Mouse (Mus musculus) kidney, postnatal 0 days (tissue): ENCODE results near the gene Gpsm2. TPM values are rescaled to one million over a fixed set of nuclear protein-coding genes. Genes with fewer than 3 reads are reported as not detected.
A peak's percentile ranks its signal among the peaks of the same experiment; 100 is the strongest.

ENCODE experiments used
- ATAC-seq: fragments of 200-750 bp; cut with Nextera tagmentation; replicated peaks from 2 replicates; pipeline ENCODE4 v1.8.0; 2017; ENCODE audit warnings: low read depth, moderate number of reproducible peaks, moderate TSS enrichment, moderate library complexity; ENCODE audit not compliant: low FRiP score
- DNase-seq: peaks from one replicate; pipeline ENCODE4 v3.0.0-alpha.2; 2016; ENCODE audit warnings: low spot score
- H3K27ac ChIP-seq: fragments of 300-500 bp; sonication (generic); 2 replicates; pipeline ENCODE4 v1.5.1; 2014; ENCODE audit warnings: mild to moderate bottlenecking
- H3K27me3 ChIP-seq: fragments of 300-500 bp; sonication (generic); 2 replicates; pipeline ENCODE4 v1.6.1; 2014; ENCODE audit warnings: low read length, mixed read lengths; ENCODE audit not compliant: insufficient read depth
- H3K36me3 ChIP-seq: fragments of 300-500 bp; sonication (generic); 2 replicates; pipeline ENCODE4 v1.6.1; 2014; ENCODE audit warnings: low read length, mixed read lengths; ENCODE audit not compliant: insufficient read depth
- H3K4me1 ChIP-seq: fragments of 300-500 bp; sonication (generic); replicated peaks from 2 replicates; pipeline ENCODE4 v1.6.1; 2014; ENCODE audit warnings: antibody characterized with exemption, low read length, mixed read lengths; ENCODE audit not compliant: insufficient read depth
- H3K4me2 ChIP-seq: fragments of 300-500 bp; sonication (generic); 2 replicates; pipeline ENCODE4 v1.6.1; 2014; ENCODE audit warnings: mild to moderate bottlenecking, low read length, moderate library complexity, mixed read lengths
- H3K4me3 ChIP-seq: fragments of 300-500 bp; sonication (generic); replicated peaks from 2 replicates; pipeline ENCODE4 v1.5.1; 2014; ENCODE audit warnings: low read depth, low read length
- H3K9ac ChIP-seq: fragments of 300-500 bp; sonication (generic); 2 replicates; pipeline ENCODE4 v1.6.1; 2014; ENCODE audit warnings: low read depth, low read length
- H3K9me3 ChIP-seq: fragments of 300-500 bp; sonication (generic); replicated peaks from 2 replicates; pipeline ENCODE4 v1.6.1; 2016; ENCODE audit warnings: low read length, inconsistent platforms, mixed read lengths
- CTCF ChIP-seq: IDR thresholded peaks from 2 replicates; pipeline ENCODE4 v1.5.1; 2016; ENCODE audit warnings: antibody characterized with exemption, low read depth, mild to moderate bottlenecking, moderate library complexity
- WGBS: fragments of 180-500 bp; shearing (Covaris S2); extraction: QIAGEN DNeasy Blood & Tissue Kit; methylation state at CpG from one replicate; pipeline ENCODE4 v1.1.7; 2014; 5-methylcytosine and 5-hydroxymethylcytosine counted together
- polyA plus RNA-seq: library from polyadenylated mRNA; unstranded; fragments of >200 nt; fragmentation: Nextera tagmentation; extraction: Ambion mirVana; gene quantifications from 2 replicates; pipeline ENCODE4 v1.2.1, GENCODE M21; 2015

Gene Gpsm2
- polyA plus RNA-seq, 1 experiment from 2014 or later, result 26.7 TPM

- Histone ChIP-seq H3K9me3 (no peaks in the 10 kb centered on the region), H3K9ac (no peak overlapping the region), H3K4me3 (no peak overlapping the region), H3K4me1 (no peaks in the 10 kb centered on the region), H3K36me3 (no peaks in the 10 kb centered on the region), H3K27me3 (0 out of 2 replicates have a peak, but pooled peaks cover 4% of the 10 kb centered on the region), H3K4me2 (no peak overlapping the region), H3K27ac (no peak overlapping the region)
- no peak for TF ChIP-seq CTCF
- WGBS, result 83% methylated on average over 2 of the region's 2 CpGs
- no peak for DNase-seq
- ATAC-seq, result no peak
Observed at GRCm38 (mm10) chr3:108755542-108755941, 33.4 kb upstream of the Gpsm2 start.

- H3K4me1 ChIP-seq, result no peaks in the 10 kb centered on the region
- 0 out of 2 replicates have a peak, but pooled peaks cover 4% of the 10 kb centered on the region for H3K27me3 ChIP-seq
- ATAC-seq (no peak), DNase-seq (no peak)
- no peak for TF ChIP-seq CTCF
- no peaks in the 10 kb centered on the region for H3K9me3 ChIP-seq
- no peak overlapping the region for H3K9ac ChIP-seq
- WGBS, result 83% methylated on average over 1 of the region's 1 CpGs
- no peak overlapping the region for H3K4me3 ChIP-seq
- no peak overlapping the region for H3K27ac ChIP-seq
- no peaks in the 10 kb centered on the region for H3K36me3 ChIP-seq
- H3K4me2 ChIP-seq, result no peak overlapping the region
Observed at GRCm38 (mm10) chr3:108754541-108754940, 32.4 kb upstream of the Gpsm2 start.

- Histone ChIP-seq H3K4me2 (no peak overlapping the region), H3K4me1 (no peaks in the 10 kb centered on the region), H3K4me3 (no peak overlapping the region), H3K9me3 (no peaks in the 10 kb centered on the region), H3K27ac (no peak overlapping the region), H3K9ac (no peak overlapping the region), H3K27me3 (no peaks in the 10 kb centered on the region), H3K36me3 (no peaks in the 10 kb centered on the region)
- no peak for TF ChIP-seq CTCF
- 86% methylated on average over 6 of the region's 6 CpGs for WGBS
- DNase-seq (no peak), ATAC-seq (no peak)
Observed at GRCm38 (mm10) chr3:108751691-108752090, 29.6 kb upstream of the Gpsm2 start.

GRCm38 (mm10) chr3:108751061-108751460 lies 29.0 kb upstream of the Gpsm2 start:
- no peak overlapping the region for H3K9ac ChIP-seq
- no peak overlapping the region for H3K27ac ChIP-seq
- no peak overlapping the region for H3K4me3 ChIP-seq
- DNase-seq, result peak; percentile 27
- 48% methylated on average over 6 of the region's 6 CpGs for WGBS
- ATAC-seq, result no peak
- TF ChIP-seq CTCF, result no peak
- H3K9me3 ChIP-seq, result no peaks in the 10 kb centered on the region
- H3K4me2 ChIP-seq, result no peak overlapping the region
- no peaks in the 10 kb centered on the region for H3K4me1 ChIP-seq
- H3K27me3 ChIP-seq, result no peaks in the 10 kb centered on the region
- H3K36me3 ChIP-seq, result no peaks in the 10 kb centered on the region

- Histone ChIP-seq H3K27ac (no peak overlapping the region), H3K36me3 (no peaks in the 10 kb centered on the region), H3K4me3 (no peak overlapping the region), H3K9ac (no peak overlapping the region), H3K9me3 (no peaks in the 10 kb centered on the region), H3K27me3 (no peaks in the 10 kb centered on the region), H3K4me2 (no peak overlapping the region), H3K4me1 (no peaks in the 10 kb centered on the region)
- no peak for DNase-seq
- 70% methylated on average over 4 of the region's 4 CpGs for WGBS
- TF ChIP-seq CTCF, result no peak
- ATAC-seq, result no peak
Observed at GRCm38 (mm10) chr3:108744060-108744459, 22.0 kb upstream of the Gpsm2 start.

GRCm38 (mm10) chr3:108739045-108739708 lies 17.1 kb upstream of the Gpsm2 start, which contains the start of gene Aknad1:
Aknad1 (plus strand) TSS chr3:108739658.
- no peak for ATAC-seq

GRCm38 (mm10) chr3:108737761-108738160 lies 15.7 kb upstream of the Gpsm2 start:
- Histone ChIP-seq H3K27ac (no peak overlapping the region), H3K27me3 (no peaks in the 10 kb centered on the region), H3K4me1 (no peaks in the 10 kb centered on the region), H3K4me3 (no peak overlapping the region), H3K9me3 (no peaks in the 10 kb centered on the region), H3K36me3 (no peaks in the 10 kb centered on the region), H3K4me2 (no peak overlapping the region), H3K9ac (no peak overlapping the region)
- 96% methylated on average over 3 of the region's 3 CpGs for WGBS
- TF ChIP-seq CTCF, result no peak
- ATAC-seq (no peak), DNase-seq (no peak)

More at GRCm38 (mm10) chr3:108739045-108739708, 17.1 kb upstream of the Gpsm2 start, which contains the start of gene Aknad1:
- H3K27ac ChIP-seq, result no peak within 1 kb of the TSS
- no peak for TF ChIP-seq CTCF
- 30% methylated on average over 8 of the region's 8 CpGs for WGBS
- no peaks in the 10 kb centered on the region for H3K27me3 ChIP-seq
- no peak within 1 kb of the TSS for H3K4me3 ChIP-seq
- H3K36me3 ChIP-seq, result no peaks in the 10 kb centered on the region
- no peaks in the 10 kb centered on the region for H3K9me3 ChIP-seq
- no peaks in the 10 kb centered on the region for H3K4me1 ChIP-seq
- H3K9ac ChIP-seq, result no peak within 1 kb of the TSS
- H3K4me2 ChIP-seq, result no peak within 1 kb of the TSS
- peak; percentile 27 for DNase-seq
